Mouse (Mus musculus): ENCODE results near the gene P2ry10b. TPM values are rescaled to one million over a fixed set of nuclear protein-coding genes. Genes with fewer than 3 reads are reported as not detected.

P2ry10b gene
- 1.5 and 2.5 TPM in 2 replicates for total RNA-seq (2015; ENCODE audit: low replicate concordance)
- total RNA-seq (2017; ENCODE audit: low replicate concordance), result 0.98 and 1.2 TPM in 2 replicates

GRCm38 (mm10) chrX:107148681-107149080 lies at the start of gene P2ry10b:
Gene P2ry10b, plus strand, starts transcription at chrX:107148927.
- no peak for ATAC-seq (replicated peaks; ENCODE audit: low FRiP score, poor library complexity, severe bottlenecking)

GRCm38 (mm10) chrX:107116333-107116732 lies 32.4 kb upstream of the P2ry10b start:
- ATAC-seq (replicated peaks; ENCODE audit: low FRiP score, poor library complexity, severe bottlenecking), result no peak

GRCm38 (mm10) chrX:107116987-107117386 lies 31.7 kb upstream of the P2ry10b start:
- no peak for ATAC-seq (replicated peaks; ENCODE audit: low FRiP score, poor library complexity, severe bottlenecking)

- no peak for ATAC-seq (replicated peaks; ENCODE audit: low FRiP score, poor library complexity, severe bottlenecking)
Measured at GRCm38 (mm10) chrX:107143184-107143583, 5.5 kb upstream of the P2ry10b start.

- ATAC-seq (replicated peaks; ENCODE audit: low FRiP score, poor library complexity, severe bottlenecking), result no peak
Measured at GRCm38 (mm10) chrX:107143930-107144329, 4.8 kb upstream of the P2ry10b start.

- no peak for ATAC-seq (replicated peaks; ENCODE audit: low FRiP score, poor library complexity, severe bottlenecking)
Measured at GRCm38 (mm10) chrX:107149391-107149993, 765 bp downstream of the P2ry10b start.

GRCm38 (mm10) chrX:107150027-107150426 lies 1.3 kb downstream of the P2ry10b start:
- ATAC-seq (replicated peaks; ENCODE audit: low FRiP score, poor library complexity, severe bottlenecking), result no peak

GRCm38 (mm10) chrX:107150752-107151515 lies 2.2 kb downstream of the P2ry10b start:
- ATAC-seq (replicated peaks; ENCODE audit: low FRiP score, poor library complexity, severe bottlenecking), result no peak

- ATAC-seq (replicated peaks; ENCODE audit: low FRiP score, poor library complexity, severe bottlenecking), result no peak
Measured at GRCm38 (mm10) chrX:107156021-107156420, 7.3 kb downstream of the P2ry10b start.

- ATAC-seq (replicated peaks; ENCODE audit: low FRiP score, poor library complexity, severe bottlenecking), result no peak
Measured at GRCm38 (mm10) chrX:107160496-107160895, 11.8 kb downstream of the P2ry10b start.

GRCm38 (mm10) chrX:107168281-107168680 lies 19.6 kb downstream of the P2ry10b start:
- no peak for ATAC-seq (replicated peaks; ENCODE audit: low FRiP score, poor library complexity, severe bottlenecking)

- ATAC-seq (replicated peaks; ENCODE audit: low FRiP score, poor library complexity, severe bottlenecking), result no peak
Measured at GRCm38 (mm10) chrX:107169128-107169527, 20.4 kb downstream of the P2ry10b start.

- ATAC-seq (replicated peaks; ENCODE audit: low FRiP score, poor library complexity, severe bottlenecking), result no peak
Measured at GRCm38 (mm10) chrX:107178742-107179141, 30.0 kb downstream of the P2ry10b start.

- no peak for ATAC-seq (replicated peaks; ENCODE audit: low FRiP score, poor library complexity, severe bottlenecking)
Measured at GRCm38 (mm10) chrX:107217577-107218090, 68.9 kb downstream of the P2ry10b start.

Other genes with a start within 250 kb of the P2ry10b start
- gene Lpar4, start 228.3 kb upstream of the P2ry10b start, total RNA-seq (2015; ENCODE audit: low replicate concordance), result not detected in 2 replicates
- gene Lpar4, start 228.3 kb upstream of the P2ry10b start, total RNA-seq (2017; ENCODE audit: low replicate concordance), result not detected in 2 replicates
- 2.3 TPM in 1 of 2 replicates, not detected in the other for gene P2ry10, start 60.4 kb upstream of the P2ry10b start, total RNA-seq (2015; ENCODE audit: low replicate concordance)
- 0.70 and 1.4 TPM in 2 replicates for gene P2ry10, start 60.4 kb upstream of the P2ry10b start, total RNA-seq (2017; ENCODE audit: low replicate concordance)
- not detected in 2 replicates for gene Gpr174, start 107.0 kb downstream of the P2ry10b start, total RNA-seq (2015; ENCODE audit: low replicate concordance)
- 0.28 and 0.51 TPM in 2 replicates for gene Gpr174, start 107.0 kb downstream of the P2ry10b start, total RNA-seq (2017; ENCODE audit: low replicate concordance)

All from erythroblast, adult 5-6 weeks (primary cell).